Mouse (Mus musculus) bone marrow macrophage, adult 2 months (primary cell): ENCODE results near the gene Smarcc1.

Source experiments
- CTCF ChIP-seq: IDR thresholded peaks from 2 replicates; pipeline ENCODE4 v1.5.1; 2012; ENCODE audit warnings: low read depth, mild to moderate bottlenecking, low read length, moderate library complexity
- POLR2A ChIP-seq: IDR thresholded peaks from 2 replicates; pipeline ENCODE4 v1.6.1; 2012; ENCODE audit warnings: mild to moderate bottlenecking, low read depth, low read length, borderline replicate concordance

DNA sequence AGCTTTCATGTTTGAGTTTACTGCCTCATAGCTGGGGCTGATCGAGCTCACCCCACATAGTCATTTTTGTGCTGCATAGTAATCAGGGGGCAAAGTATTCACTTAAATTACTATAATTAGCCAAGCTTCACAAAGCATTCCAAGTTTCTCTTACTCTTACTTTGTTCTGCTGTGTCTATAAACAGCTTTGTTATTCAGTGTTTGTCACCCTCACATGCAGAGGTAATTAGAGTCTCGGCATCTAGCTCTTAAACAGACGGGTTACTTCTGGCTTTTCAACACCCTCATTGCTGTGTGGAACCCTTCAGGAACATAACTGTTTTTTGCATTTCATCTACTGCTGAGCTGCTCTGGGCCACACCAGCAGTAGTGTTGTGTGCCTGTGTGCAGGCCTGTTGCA is 91.5 kb downstream of the Smarcc1 start:
- TF ChIP-seq CTCF, result no peak
- TF ChIP-seq POLR2A, result no peak
